Mouse (Mus musculus) heart, postnatal 0 days (tissue): ENCODE data around the gene Tspoap1. TPM values are rescaled to one million over a fixed set of nuclear protein-coding genes. Genes with fewer than 3 reads are reported as not detected.
A peak's percentile ranks its signal among the peaks of the same experiment; 100 is the strongest.

ENCODE experiments used
- ATAC-seq: fragments of 200-750 bp; cut with Nextera tagmentation; 2 replicates; pipeline ENCODE4 v1.8.0; 2017; ENCODE audit warnings: low read depth, moderate number of reproducible peaks, moderate library complexity; ENCODE audit not compliant: insufficient read depth
- DNase-seq: peaks from one replicate; pipeline ENCODE4 v3.0.0-alpha.2; 2016; ENCODE audit warnings: low spot score
- H3K27ac ChIP-seq: fragments of 300-500 bp; sonication (generic); 2 replicates; pipeline ENCODE4 v1.5.1; 2014; ENCODE audit warnings: low read depth, mild to moderate bottlenecking
- H3K27me3 ChIP-seq: fragments of 300-500 bp; sonication (generic); 2 replicates; pipeline ENCODE4 v1.6.1; 2014; ENCODE audit warnings: low read length, mixed read lengths; ENCODE audit not compliant: control insufficient read depth, insufficient read depth
- H3K36me3 ChIP-seq: fragments of 300-500 bp; sonication (generic); replicated peaks from 2 replicates; pipeline ENCODE4 v1.6.1; 2014; ENCODE audit warnings: low read length, mixed read lengths; ENCODE audit not compliant: control insufficient read depth, insufficient read depth
- H3K4me1 ChIP-seq: fragments of 300-500 bp; sonication (generic); 2 replicates; pipeline ENCODE4 v1.6.1; 2014; ENCODE audit warnings: antibody characterized with exemption; ENCODE audit not compliant: control insufficient read depth, insufficient read depth
- H3K4me2 ChIP-seq: fragments of 300-500 bp; sonication (generic); 2 replicates; pipeline ENCODE4 v1.6.1; 2014; ENCODE audit warnings: low read depth, mild to moderate bottlenecking, low read length, moderate library complexity
- H3K4me3 ChIP-seq: fragments of 300-500 bp; sonication (generic); 2 replicates; pipeline ENCODE4 v1.5.1; 2014; ENCODE audit warnings: low read depth, low read length
- H3K9ac ChIP-seq: fragments of 300-500 bp; sonication (generic); replicated peaks from 2 replicates; pipeline ENCODE4 v1.6.1; 2014; ENCODE audit warnings: low read depth, low read length, mixed read lengths
- H3K9me3 ChIP-seq: fragments of 300-500 bp; sonication (generic); replicated peaks from 2 replicates; pipeline ENCODE4 v1.6.1; 2016; ENCODE audit warnings: low read length; ENCODE audit not compliant: control insufficient read depth
- CTCF ChIP-seq: IDR thresholded peaks from 2 replicates; pipeline ENCODE4 v1.5.1; 2016; ENCODE audit warnings: antibody characterized with exemption, control low read depth, low read depth
- EP300 ChIP-seq: IDR thresholded peaks from 2 replicates; pipeline ENCODE4 v1.6.1; 2016; ENCODE audit warnings: antibody characterized with exemption, low read depth
- WGBS: fragments of 180-500 bp; shearing (Covaris S2); extraction: QIAGEN DNeasy Blood & Tissue Kit; methylation state at CpG from one replicate; pipeline ENCODE4 v1.1.7; 2014; 5-methylcytosine and 5-hydroxymethylcytosine counted together
- polyA plus RNA-seq: library from polyadenylated mRNA; unstranded; fragments of >200 nt; fragmentation: Nextera tagmentation; extraction: Ambion mirVana; gene quantifications from 2 replicates; pipeline ENCODE4 v1.2.1, GENCODE M21; 2015
- total RNA-seq: library from RNA; depleted of rRNA; stranded (reverse); fragments of >200 nt; gene quantifications from 2 replicates; pipeline ENCODE4 v1.2.3, GENCODE M21; 2014; ENCODE audit warnings: low replicate concordance

Tspoap1 gene
- total and polyA plus RNA-seq, 2 experiments from 2014 or later, result not detected

- no peak for ATAC-seq
- H3K4me3 ChIP-seq, result no peak overlapping the region; the same call in 1 of the 2 replicates
- H3K9ac ChIP-seq, result no peak overlapping the region
- H3K9me3 ChIP-seq, result no peaks in the 10 kb centered on the region
- WGBS, result 33% methylated on average over 18 of the region's 18 CpGs
- no peaks in the 10 kb centered on the region for H3K4me1 ChIP-seq
- H3K27ac ChIP-seq, result peak overlapping the region; percentile 67; the same call in 1 of the 2 replicates
- H3K36me3 ChIP-seq, result peaks cover 7% of the 10 kb centered on the region
- H3K27me3 ChIP-seq, result no peaks in the 10 kb centered on the region
- DNase-seq, result no peak
- peak overlapping the region; percentile 37; the same call in 1 of the 2 replicates for H3K4me2 ChIP-seq
- no peak for TF ChIP-seq EP300
- TF ChIP-seq CTCF, result no peak
Measured at GRCm38 (mm10) chr11:87749192-87750042, 10.9 kb upstream of the Tspoap1 start.

GRCm38 (mm10) chr11:87750043-87750421, 10.3 kb upstream of the Tspoap1 start:
- Histone ChIP-seq H3K9ac (no peak overlapping the region), H3K27ac (peak overlapping the region; percentile 67; the same call in 1 of the 2 replicates)

GRCm38 (mm10) chr11:87750521-87750920, 9.8 kb upstream of the Tspoap1 start:
- H3K36me3 ChIP-seq, result no peaks in the 10 kb centered on the region
- H3K4me2 ChIP-seq, result peak overlapping the region; percentile 37; the same call in 1 of the 2 replicates
- 48% methylated on average over 3 of the region's 3 CpGs for WGBS
- TF ChIP-seq CTCF (no peak), EP300 (no peak)
- H3K4me1 ChIP-seq, result no peaks in the 10 kb centered on the region
- H3K27me3 ChIP-seq, result no peaks in the 10 kb centered on the region
- peak overlapping the region; percentile 83; the same call in 1 of the 2 replicates for H3K27ac ChIP-seq
- ATAC-seq, result no peak
- H3K4me3 ChIP-seq, result no peak overlapping the region
- no peaks in the 10 kb centered on the region for H3K9me3 ChIP-seq
- no peak for DNase-seq
- no peak overlapping the region for H3K9ac ChIP-seq

More at GRCm38 (mm10) chr11:87750043-87750421, 10.3 kb upstream of the Tspoap1 start:
- Histone ChIP-seq H3K4me1 (no peaks in the 10 kb centered on the region), H3K27me3 (no peaks in the 10 kb centered on the region), H3K4me3 (no peak overlapping the region), H3K9me3 (no peaks in the 10 kb centered on the region), H3K36me3 (peaks cover under 1% of the 10 kb centered on the region; the same call in 1 of the 2 replicates), H3K4me2 (peak overlapping the region; percentile 37; the same call in 1 of the 2 replicates)
- WGBS, result 55% methylated on average over 11 of the region's 11 CpGs
- no peak for TF ChIP-seq EP300
- no peak for TF ChIP-seq CTCF
- ATAC-seq, result no peak
- DNase-seq, result no peak

- Histone ChIP-seq H3K4me3 (peak overlapping the region; percentile 14; the same call in 1 of the 2 replicates), H3K9ac (no peak overlapping the region; the same call in 1 of the 2 replicates), H3K27me3 (no peaks in the 10 kb centered on the region), H3K27ac (peak overlapping the region; percentile 83; the same call in 1 of the 2 replicates), H3K9me3 (no peaks in the 10 kb centered on the region), H3K36me3 (no peaks in the 10 kb centered on the region), H3K4me2 (peak overlapping the region; percentile 12; the same call in 1 of the 2 replicates), H3K4me1 (no peaks in the 10 kb centered on the region)
- no peak for TF ChIP-seq EP300
- no peak for TF ChIP-seq CTCF
- DNase-seq (no peak), ATAC-seq (no peak)
- 73% methylated on average over 8 of the region's 8 CpGs for WGBS
Measured at GRCm38 (mm10) chr11:87751031-87751430, 9.3 kb upstream of the Tspoap1 start.

GRCm38 (mm10) chr11:87751491-87751966, 8.8 kb upstream of the Tspoap1 start:
- Histone ChIP-seq H3K4me1 (no peaks in the 10 kb centered on the region), H3K27me3 (no peaks in the 10 kb centered on the region), H3K27ac (peak overlapping the region; percentile 83; the same call in 1 of the 2 replicates), H3K9ac (no peak overlapping the region; the same call in 1 of the 2 replicates), H3K4me2 (peak overlapping the region; percentile 24; the same call in 1 of the 2 replicates), H3K4me3 (peak overlapping the region; percentile 14; the same call in 1 of the 2 replicates), H3K36me3 (no peaks in the 10 kb centered on the region), H3K9me3 (no peaks in the 10 kb centered on the region)
- WGBS, result 52% methylated on average over 4 of the region's 4 CpGs
- ATAC-seq, result no peak
- DNase-seq, result no peak
- TF ChIP-seq CTCF, result no peak
- TF ChIP-seq EP300, result no peak
